Mouse (Mus musculus): ENCODE measurements around the gene Ndufs7.

- TF ChIP-seq CTCF (IDR thresholded peaks at IDR 0.05; ENCODE audit: extremely low read depth, insufficient read depth, insufficient read length, insufficient replicate concordance) = no peak
- no peak for TF ChIP-seq POLR2A (IDR thresholded peaks at IDR 0.05; ENCODE audit: low read depth, low read length)
Observed at GRCm38 (mm10) chr10:80255881-80256535, 7.1 kb downstream of the Ndufs7 start.

Measured in spleen, adult 2 months (tissue).